Mouse (Mus musculus) myocyte (in vitro differentiated cells): ENCODE results near the gene Rai1.

Source experiments
- E2F4 ChIP-seq: IDR thresholded peaks from one replicate; pipeline ENCODE4 v1.6.1; 2011; ENCODE audit warnings: mild to moderate bottlenecking, control low read depth, moderate library complexity; ENCODE audit not compliant: insufficient read depth
- MAX ChIP-seq: IDR thresholded peaks from one replicate; pipeline ENCODE4 v1.6.1; 2011; ENCODE audit warnings: low read depth, mild to moderate bottlenecking, control low read depth
- MYOG ChIP-seq, 3 experiments: IDR thresholded peaks; one replicate each; pipeline ENCODE4 v1.6.1; 2011; ENCODE audit warnings: control low read depth in 2 of 3, low read depth in 2 of 3, mild to moderate bottlenecking in 2 of 3; ENCODE audit not compliant: insufficient read length in 2 of 3, control insufficient read depth in 1 of 3, insufficient read depth in 1 of 3
- POLR2A ChIP-seq: IDR thresholded peaks from one replicate; pipeline ENCODE4 v1.6.1; 2011; ENCODE audit warnings: low read depth, mild to moderate bottlenecking, control low read depth, moderate library complexity; ENCODE audit not compliant: insufficient read length
- TCF12 ChIP-seq: IDR thresholded peaks from one replicate; pipeline ENCODE4 v1.6.1; 2011; ENCODE audit warnings: mild to moderate bottlenecking, control low read depth; ENCODE audit not compliant: poor library complexity, insufficient read depth, severe bottlenecking

DNA sequence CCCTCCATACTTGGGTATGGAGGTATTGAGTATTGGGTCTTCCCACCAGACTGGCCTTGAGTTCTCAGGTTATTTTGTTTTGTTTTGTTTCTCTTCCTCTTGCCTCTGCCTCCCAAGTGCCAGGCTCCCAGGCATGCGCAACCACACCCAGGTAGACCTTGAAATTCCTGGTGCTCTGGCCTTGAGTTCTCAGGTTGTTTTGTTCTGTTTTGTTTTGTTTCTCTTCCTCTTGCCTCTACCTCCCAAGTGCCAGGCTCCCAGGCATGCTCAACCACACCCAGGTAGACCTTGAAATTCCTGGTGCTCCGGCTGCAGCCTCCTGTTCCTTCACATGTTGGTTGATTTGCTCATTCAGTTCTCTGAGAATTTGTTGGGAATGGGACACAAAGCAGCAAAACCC lies 44.8 kb upstream of the Rai1 start:
- TF ChIP-seq E2F4 (no peak), POLR2A (no peak), TCF12 (no peak), MAX (no peak), MYOG (IDR thresholded peaks at IDR 0.05; ENCODE audit: control insufficient read depth in 1 of 3, insufficient read depth in 1 of 3, insufficient read length in 2 of 3, low read depth in 2 of 3) (no peak)
